ENCODE assay signal across 8 mouse cellular contexts in genomic region chr16:17110771-17111743, GRCm38 (mm10). TPM values are rescaled to one million over a fixed set of nuclear protein-coding genes. Genes with fewer than 3 reads are reported as not detected.
DNase-seq lines count a peak whose midpoint lies in the region; ATAC-seq lines count a peak whose summit lies in the region.

Gene Ppil2, minus strand, starts transcription at chr16:17111257.

- H3K27me3 ChIP-seq in hindbrain, embryonic 11.5 days (ENCODE audit: control insufficient read depth, insufficient read depth, low read length): no peaks in the 10 kb centered on the region

- peak within 1 kb of the TSS; percentile 41 for H3K4me2 ChIP-seq in hindbrain, embryonic 11.5 days (replicated peaks; ENCODE audit: low read depth, low read length)

- DNase-seq in NIH3T3 (ENCODE audit: low read depth): peak; percentile 84
- peak; percentile 78 for DNase-seq in cerebellum, adult 9-10 months
- DNase-seq in frontal cortex, adult 2 months (ENCODE audit: extremely low spot score in 1 of 2, low spot score in 1 of 2): peak; percentile 56 to 82
- DNase-seq in hindbrain, embryonic 11.5 days (ENCODE audit: low spot score): peak; percentile 83
- peak; percentile 56 to 80 for DNase-seq in layer of hippocampus, postnatal 14 days (ENCODE audit: low spot score in 2 of 2)
- peak; percentile 77 for DNase-seq in lung, postnatal 10 days
- peak; percentile 51 for DNase-seq in ovary, postnatal 14 days (ENCODE audit: low spot score)
- peak; percentile 62 to 69 for DNase-seq in thymus, postnatal 10 days (ENCODE audit: low spot score in 2 of 2)

- H3K9ac ChIP-seq in hindbrain, embryonic 11.5 days (ENCODE audit: low read depth, low read length): peak within 1 kb of the TSS; percentile 79

- WGBS in hindbrain, embryonic 11.5 days: 9% methylated on average over 38 of the region's 38 CpGs

- no peaks in the 10 kb centered on the region for H3K9me3 ChIP-seq in hindbrain, embryonic 11.5 days (ENCODE audit: control insufficient read depth, low read length)

- H3K36me3 ChIP-seq in hindbrain, embryonic 11.5 days (ENCODE audit: control insufficient read depth, insufficient read depth, low read length): peaks cover 7% of the 10 kb centered on the region; the same call in 1 of the 2 replicates

- ATAC-seq in hindbrain, embryonic 11.5 days (ENCODE audit: low FRiP score): peak; percentile 90

- no peak within 1 kb of the TSS for H3K27ac ChIP-seq in hindbrain, embryonic 11.5 days (ENCODE audit: low read depth, low read length)

- H3K4me1 ChIP-seq in hindbrain, embryonic 11.5 days (replicated peaks; ENCODE audit: control insufficient read depth, insufficient read depth, low read length): no peaks in the 10 kb centered on the region; the same call in 1 of the 2 replicates

- peak within 1 kb of the TSS; percentile 90 for H3K4me3 ChIP-seq in hindbrain, embryonic 11.5 days (ENCODE audit: low read depth, low read length)

RNA-seq across cellular contexts. Expression of gene Ppil2, which starts in this region (rescaled TPM):
- polyA plus RNA-seq in frontal cortex, adult 2 months (2012; rRNA removed): 99.6 and 110 TPM in 2 replicates
- polyA plus RNA-seq in hindbrain, embryonic 11.5 days (2014; fragmentation: Nextera tagmentation; extraction: Ambion mirVana): 149 and 154 TPM in 2 replicates
- total RNA-seq in layer of hippocampus, postnatal 14 days (2021): 10 to 100 TPM; 89.8 to 89.9 TPM
